Mouse (Mus musculus) liver, adult (tissue): ENCODE measurements around the gene Kcnj15.

Experiments
- GATA4 ChIP-seq: IDR thresholded peaks from 2 replicates; pipeline ENCODE4 v1.6.1; 2014; ENCODE audit warnings: mild to moderate bottlenecking, low read length; ENCODE audit not compliant: insufficient replicate concordance

Kcnj15 gene

GRCm38 (mm10) chr16:95239209-95239925 lies 18.0 kb upstream of the Kcnj15 start:
- no peak for TF ChIP-seq GATA4

- TF ChIP-seq GATA4, result no peak
Observed at GRCm38 (mm10) chr16:95240688-95241087, 16.7 kb upstream of the Kcnj15 start.

- no peak for TF ChIP-seq GATA4
Observed at GRCm38 (mm10) chr16:95241581-95241980, 15.8 kb upstream of the Kcnj15 start.

GRCm38 (mm10) chr16:95242114-95242513 lies 15.2 kb upstream of the Kcnj15 start:
- TF ChIP-seq GATA4, result no peak

- no peak for TF ChIP-seq GATA4
Observed at GRCm38 (mm10) chr16:95243401-95243800, 14.0 kb upstream of the Kcnj15 start.

- no peak for TF ChIP-seq GATA4
Observed at GRCm38 (mm10) chr16:95244626-95245303, 12.6 kb upstream of the Kcnj15 start.

DNA sequence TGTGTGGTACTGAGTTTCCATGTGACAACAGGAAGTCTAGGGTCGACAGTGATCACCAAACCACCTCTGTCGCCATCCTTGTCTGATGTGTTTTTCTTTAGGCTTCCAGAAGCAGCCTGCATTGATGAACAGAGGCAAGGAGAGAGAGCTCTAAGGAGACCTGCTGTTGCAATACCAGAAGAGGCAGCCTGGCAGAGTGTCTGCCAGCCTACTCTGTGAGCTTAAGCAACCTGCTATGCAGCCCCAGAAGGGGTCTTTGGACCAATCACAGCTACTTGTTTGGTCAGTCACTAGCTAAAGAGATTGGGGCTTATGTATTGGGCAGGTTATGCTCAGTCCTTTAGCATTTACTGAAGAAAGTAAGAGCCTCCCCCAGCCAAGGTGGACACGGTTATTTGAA lies 11.9 kb upstream of the Kcnj15 start:
- TF ChIP-seq GATA4, result no peak

- no peak for TF ChIP-seq GATA4
Observed at GRCm38 (mm10) chr16:95248646-95249045, 8.7 kb upstream of the Kcnj15 start.

DNA sequence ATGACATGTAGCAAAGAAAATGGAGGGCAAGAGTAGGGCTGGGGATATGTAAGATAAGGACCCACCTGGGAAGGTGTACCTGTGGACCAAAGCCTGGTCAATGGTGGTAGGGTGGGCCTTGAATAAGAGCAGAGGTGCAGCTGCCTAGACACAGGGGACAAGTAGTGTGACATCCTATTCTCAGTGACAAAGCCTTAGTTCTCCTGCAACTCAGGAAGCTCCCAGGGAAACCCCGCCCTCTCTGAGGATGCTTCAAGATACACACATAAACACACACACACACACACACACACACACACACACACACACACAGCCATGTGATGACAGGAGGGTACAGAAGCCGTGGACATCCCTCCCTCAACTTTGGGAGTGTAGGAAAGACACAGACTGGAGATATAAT lies 710 bp upstream of the Kcnj15 start:
- no peak for TF ChIP-seq GATA4

DNA sequence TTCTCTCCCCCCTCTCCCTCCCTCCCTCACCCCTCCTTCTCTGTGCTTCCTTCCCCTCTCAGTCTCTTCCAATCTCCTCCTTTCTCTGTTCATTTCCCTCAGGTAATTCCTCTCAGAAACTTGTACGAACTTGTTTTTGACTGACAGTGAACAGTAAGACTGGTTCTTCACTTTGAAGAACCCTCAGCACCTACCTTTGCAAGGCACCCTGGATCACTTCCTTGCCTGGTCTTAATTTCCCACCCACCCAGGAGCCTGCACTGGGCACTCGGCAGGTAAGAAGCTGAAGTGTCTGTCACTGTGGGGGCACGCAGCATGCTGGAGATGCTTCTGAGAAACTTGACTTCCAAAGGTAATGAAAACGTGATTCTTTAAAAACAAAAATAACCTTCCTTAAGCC lies 742 bp downstream of the Kcnj15 start:
- no peak for TF ChIP-seq GATA4

DNA sequence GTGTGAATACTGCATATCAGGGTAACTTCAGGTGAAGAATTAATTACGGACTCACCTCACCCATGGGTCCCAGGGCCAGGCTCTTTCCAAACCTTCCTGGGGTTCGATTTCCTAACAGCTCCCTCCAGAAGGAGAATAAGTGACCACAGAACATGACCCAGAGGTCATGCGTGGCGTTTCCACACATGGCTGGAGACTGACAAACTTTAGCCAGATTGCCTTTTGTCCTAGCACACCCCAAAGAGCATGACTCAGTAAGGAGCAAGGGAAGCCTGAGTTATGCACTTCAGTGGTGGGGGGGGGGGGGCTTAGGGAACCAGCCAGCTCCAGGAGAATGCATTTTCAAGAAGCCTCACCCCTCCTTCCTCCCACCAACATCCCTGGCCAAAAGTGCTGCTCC lies 2.1 kb downstream of the Kcnj15 start:
- TF ChIP-seq GATA4, result no peak

DNA sequence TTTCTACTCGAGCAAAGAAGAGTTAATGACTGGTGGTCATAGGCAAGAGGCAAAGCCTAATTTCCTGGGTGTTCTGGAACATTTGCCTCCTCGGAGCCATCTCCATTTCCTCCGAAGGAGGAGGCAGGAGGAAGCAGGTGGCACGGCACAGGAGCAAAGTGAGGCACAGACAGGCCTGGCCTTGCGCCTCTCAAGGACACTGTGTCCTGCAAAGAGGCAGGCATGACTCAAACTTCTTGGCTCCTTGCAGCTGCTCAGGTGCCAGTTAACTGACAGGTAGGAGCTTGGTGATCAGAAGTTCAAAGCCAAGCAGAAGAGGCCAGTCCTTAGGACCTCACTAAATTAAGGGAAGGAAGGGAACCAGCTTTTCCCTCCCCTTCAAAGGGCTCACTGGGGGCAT lies 3.3 kb downstream of the Kcnj15 start:
- no peak for TF ChIP-seq GATA4

DNA sequence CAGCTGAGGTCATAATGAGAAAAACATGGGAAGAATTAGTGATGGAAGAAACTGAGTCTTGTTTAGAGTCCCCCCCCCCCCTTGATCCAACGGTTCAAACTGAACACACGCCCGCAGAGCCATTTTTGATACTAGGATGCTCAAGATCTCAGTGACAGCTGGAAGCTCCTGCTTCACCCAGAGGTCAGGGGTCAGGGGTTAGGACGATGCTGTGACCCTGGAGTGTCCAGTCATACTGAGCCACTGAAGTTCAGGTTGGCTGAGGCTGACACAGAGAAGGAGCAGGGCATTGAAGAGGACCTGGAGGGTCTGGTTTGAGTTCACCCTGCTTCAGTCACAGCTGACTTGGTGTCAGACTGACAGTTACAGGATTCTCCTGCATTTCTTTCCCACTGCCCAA lies 4.4 kb downstream of the Kcnj15 start:
- TF ChIP-seq GATA4, result no peak

- TF ChIP-seq GATA4, result no peak
Observed at GRCm38 (mm10) chr16:95262706-95263363, 5.5 kb downstream of the Kcnj15 start.

- TF ChIP-seq GATA4, result no peak
Observed at GRCm38 (mm10) chr16:95264324-95264723, 7.0 kb downstream of the Kcnj15 start.

- no peak for TF ChIP-seq GATA4
Observed at GRCm38 (mm10) chr16:95267481-95268183, 10.3 kb downstream of the Kcnj15 start.
